Mouse (Mus musculus) E14TG2a.4 (cell line): ENCODE measurements around the gene Hist1h3b.
"Not testable (repeated sequence)": the region's sequence is repeated elsewhere in the genome, so short reads cannot be mapped to it uniquely, and the experiment has no call there.

Source experiments
- H3K27me3 ChIP-seq: 2 replicates; pipeline ENCODE4 v1.6.1; 2014; ENCODE audit warnings: low read length, control low read depth; ENCODE audit not compliant: insufficient read depth
- H3K36me3 ChIP-seq: 2 replicates; pipeline ENCODE4 v1.6.1; 2014; ENCODE audit warnings: low read length, control low read depth; ENCODE audit not compliant: insufficient read depth
- H3K4me1 ChIP-seq: replicated peaks from 2 replicates; pipeline ENCODE4 v1.6.1; 2014; ENCODE audit warnings: low read depth, low read length, control low read depth
- H3K4me3 ChIP-seq: replicated peaks from 2 replicates; pipeline ENCODE4 v1.5.1; 2014; ENCODE audit warnings: mild to moderate bottlenecking, low read length
- H3K9me3 ChIP-seq: 2 replicates; pipeline ENCODE4 v1.6.1; 2014; ENCODE audit warnings: low read length, control low read depth
- CTCF ChIP-seq: conservative IDR thresholded peaks from 2 replicates; pipeline ENCODE4 v1.5.1; 2014; ENCODE audit warnings: low read length
- NANOG ChIP-seq: IDR thresholded peaks from 2 replicates; pipeline ENCODE4 v1.6.1; 2014; ENCODE audit warnings: borderline replicate concordance, low read length, mixed read lengths
- POU5F1 ChIP-seq: IDR thresholded peaks from 2 replicates; pipeline ENCODE4 v1.6.1; 2014; ENCODE audit warnings: low read length, borderline replicate concordance

The Hist1h3b gene

GRCm38 (mm10) chr13:23716261-23717042, 35.6 kb upstream of the Hist1h3b start:
- Histone ChIP-seq H3K9me3 (no peaks in the 10 kb centered on the region), H3K36me3 (no peaks in the 10 kb centered on the region), H3K4me1 (peaks cover 11% of the 10 kb centered on the region; the same call in 1 of the 2 replicates), H3K27me3 (peaks cover 4% of the 10 kb centered on the region; the same call in 1 of the 2 replicates), H3K4me3 (no peak overlapping the region)
- TF ChIP-seq POU5F1 (no peak), NANOG (no peak), CTCF (no peak)

- Histone ChIP-seq H3K27me3 (no peaks in the 10 kb centered on the region), H3K9me3 (no peaks in the 10 kb centered on the region), H3K36me3 (no peaks in the 10 kb centered on the region), H3K4me1 (peaks cover 11% of the 10 kb centered on the region; the same call in 1 of the 2 replicates), H3K4me3 (no peak overlapping the region)
- TF ChIP-seq POU5F1 (no peak), CTCF (no peak), NANOG (no peak)
These were observed 34.9 kb upstream of the Hist1h3b start for GRCm38 (mm10) chr13:23717176-23717575.

- not testable (repeated sequence) for H3K4me3 ChIP-seq, H3K27me3 ChIP-seq, H3K9me3 ChIP-seq, H3K36me3 ChIP-seq
- peaks cover 11% of the 10 kb centered on the region; the same call in 1 of the 2 replicates for H3K4me1 ChIP-seq
These were observed 34.3 kb upstream of the Hist1h3b start for GRCm38 (mm10) chr13:23717593-23718245.

GRCm38 (mm10) chr13:23724239-23724638, 27.8 kb upstream of the Hist1h3b start:
- Histone ChIP-seq H3K36me3 (no peaks in the 10 kb centered on the region), H3K27me3 (peaks cover 19% of the 10 kb centered on the region), H3K9me3 (no peaks in the 10 kb centered on the region)

GRCm38 (mm10) chr13:23725213-23725612, 26.9 kb upstream of the Hist1h3b start:
- Histone ChIP-seq H3K4me1 (peaks cover 5% of the 10 kb centered on the region; the same call in 1 of the 2 replicates), H3K27me3 (peaks cover 21% of the 10 kb centered on the region), H3K36me3 (no peaks in the 10 kb centered on the region), H3K9me3 (no peaks in the 10 kb centered on the region), H3K4me3 (no peak overlapping the region)
- TF ChIP-seq POU5F1: no peak
- TF ChIP-seq NANOG: no peak
- TF ChIP-seq CTCF: no peak

More at GRCm38 (mm10) chr13:23724239-23724638, 27.8 kb upstream of the Hist1h3b start:
- no peak overlapping the region for H3K4me3 ChIP-seq
- peaks cover 4% of the 10 kb centered on the region; the same call in 1 of the 2 replicates for H3K4me1 ChIP-seq
- no peak for TF ChIP-seq POU5F1
- no peak for TF ChIP-seq CTCF
- TF ChIP-seq NANOG: no peak

GRCm38 (mm10) chr13:23728472-23729191, 23.4 kb upstream of the Hist1h3b start:
- H3K27me3 ChIP-seq: peaks cover 21% of the 10 kb centered on the region
- H3K4me1 ChIP-seq: peaks cover 5% of the 10 kb centered on the region; the same call in 1 of the 2 replicates
- no peak overlapping the region for H3K4me3 ChIP-seq
- TF ChIP-seq POU5F1: no peak
- no peaks in the 10 kb centered on the region for H3K36me3 ChIP-seq
- H3K9me3 ChIP-seq: no peaks in the 10 kb centered on the region

- H3K4me3 ChIP-seq: no peak overlapping the region
- peaks cover 5% of the 10 kb centered on the region; the same call in 1 of the 2 replicates for H3K4me1 ChIP-seq
- peaks cover 17% of the 10 kb centered on the region for H3K27me3 ChIP-seq
- no peaks in the 10 kb centered on the region for H3K36me3 ChIP-seq
- no peaks in the 10 kb centered on the region for H3K9me3 ChIP-seq
- TF ChIP-seq CTCF: no peak
- no peak for TF ChIP-seq POU5F1
- no peak for TF ChIP-seq NANOG
These were observed 22.9 kb upstream of the Hist1h3b start for GRCm38 (mm10) chr13:23729192-23729525.

GRCm38 (mm10) chr13:23729706-23730105, 22.4 kb upstream of the Hist1h3b start:
- Histone ChIP-seq H3K9me3 (no peaks in the 10 kb centered on the region), H3K27me3 (peaks cover 17% of the 10 kb centered on the region)
- TF ChIP-seq CTCF: no peak
- TF ChIP-seq NANOG: no peak

More at GRCm38 (mm10) chr13:23729706-23730105, 22.4 kb upstream of the Hist1h3b start:
- Histone ChIP-seq H3K4me1 (peaks cover 5% of the 10 kb centered on the region; the same call in 1 of the 2 replicates), H3K36me3 (no peaks in the 10 kb centered on the region), H3K4me3 (no peak overlapping the region)
